ENCODE assay signal across 29 mouse cellular contexts in the genomic region with DNA sequence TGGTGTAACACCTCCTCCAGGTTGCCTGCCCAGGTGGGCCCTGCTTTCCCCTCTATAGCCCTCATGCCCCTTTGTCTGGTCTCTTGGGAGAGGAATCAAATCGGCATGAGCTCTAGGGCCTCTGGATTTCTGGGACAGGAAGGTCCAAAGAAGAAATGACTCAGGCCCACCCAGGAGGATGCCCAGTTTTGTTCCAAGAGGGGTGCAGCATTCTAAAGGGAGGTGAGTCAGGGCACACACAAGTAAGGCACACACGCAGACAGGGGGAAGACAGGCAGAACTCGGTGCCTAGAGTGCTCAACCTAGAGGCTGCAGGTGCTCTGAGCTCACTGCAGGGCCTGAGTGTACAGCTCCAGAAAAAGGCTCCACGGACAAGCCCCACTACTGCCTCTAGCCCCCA. TPM values are rescaled to one million over a fixed set of nuclear protein-coding genes. Genes with fewer than 3 reads are reported as not detected.
DNase-seq lines count a peak whose midpoint lies in the region; ATAC-seq and TF ChIP-seq lines count a peak whose summit lies in the region.
"Had no signal": no experiment of that assay in that cellular context is flagged by ENCODE, and none has a peak within 500 bp of the region (broad histone marks: within the 10 kb centered on the region; RNA-seq: fewer than 3 reads in every experiment).

No protein-coding gene starts in this region.

- TF ChIP-seq EP300 in stomach, postnatal 0 days (optimal IDR thresholded peaks at IDR 0.05) = no peak

- no peaks in the 10 kb centered on the region for H3K4me1 ChIP-seq in lung, embryonic 14.5 days (ENCODE audit: insufficient read depth)
- peaks cover 8 to 34% of the 10 kb centered on the region in 2 experiments for H3K4me1 ChIP-seq in ES-E14 (ENCODE audit: control insufficient read depth in 2 of 2, insufficient read depth in 2 of 2, low read length in 2 of 2, poor library complexity in 1 of 2)
- no peaks in the 10 kb centered on the region for H3K4me1 ChIP-seq in stomach, postnatal 0 days (replicated peaks; ENCODE audit: control insufficient read depth, insufficient read depth)
- H3K4me1 ChIP-seq: embryonic facial prominence, embryonic 12.5 days had no signal

- no peak overlapping the region for H3K9ac ChIP-seq in lung, embryonic 14.5 days
- peak overlapping the region; percentile 43; the same call in 1 of the 2 replicates for H3K9ac ChIP-seq in ES-E14 (ENCODE audit: insufficient read depth, low read depth, low read length, poor library complexity, severe bottlenecking)
- no peak overlapping the region for H3K9ac ChIP-seq in stomach, postnatal 0 days (ENCODE audit: low read length)
- H3K9ac ChIP-seq: embryonic facial prominence, embryonic 12.5 days; embryonic facial prominence, embryonic 15.5 days; forebrain, embryonic 12.5 days; heart, embryonic 12.5 days; hindbrain, embryonic 14.5 days had no signal

- no peak for DNase-seq in lung, embryonic 14.5 days
- DNase-seq in lung, postnatal 14 days = no peak
- DNase-seq in 3T3-L1 (ENCODE audit: low read depth, low spot score) (peak; percentile 78), ES-E14 (ENCODE audit: low read depth, low spot score) (no peak), Patski (ENCODE audit: low read depth, low spot score) (no peak)
- no peak for DNase-seq in cerebellum, adult 11 months
- DNase-seq in stomach, postnatal 0 days (ENCODE audit: low spot score) = no peak
- DNase-seq in thymus, postnatal 14 days = no peak
- DNase-seq: adrenal gland, adult 8-10 months; adrenal gland, postnatal 25 days; B cell, adult 2 months; cerebellum, adult 18-20 months; cerebellum, adult 9-10 months; cerebellum, postnatal 25 days; gastrocnemius, adult 2 months; gastrocnemius, postnatal 14 days; heart, adult 11 months; heart, postnatal 14 days; heart, postnatal 4 days had no signal

- POLR2A ChIA-PET in Patski (lab: Charles Lee) = interaction anchor here (0.6 to 1.9 kb wide), 3 partner anchors 15 to 309 kb away, joined by 3 to 4 read pairs (median 4); no protein-coding TSS in a partner anchor

- 70% methylated on average over 4 of the region's 4 CpGs for WGBS in lung, embryonic 14.5 days
- WGBS in stomach, postnatal 0 days = 65% methylated on average over 4 of the region's 4 CpGs

- H3K4me3 ChIP-seq in lung, embryonic 14.5 days (ENCODE audit: low read depth, low read length) = no peak overlapping the region
- H3K4me3 ChIP-seq in ES-E14 (ENCODE audit: insufficient read depth in 1 of 2, low read depth in 1 of 2, low read length in 2 of 2, poor library complexity in 1 of 2, severe bottlenecking in 1 of 2) = no peak overlapping the region
- no peak overlapping the region for H3K4me3 ChIP-seq in stomach, postnatal 0 days (ENCODE audit: low read depth, low read length)
- H3K4me3 ChIP-seq: embryonic facial prominence, embryonic 12.5 days; embryonic facial prominence, embryonic 15.5 days; forebrain, embryonic 12.5 days; gastrocnemius, adult 2 months; heart, embryonic 12.5 days had no signal

- H3K27ac ChIP-seq in lung, embryonic 14.5 days (ENCODE audit: low read depth) = no peak overlapping the region
- no peak overlapping the region; the same call in 1 of the 2 replicates for H3K27ac ChIP-seq in ES-E14 (ENCODE audit: insufficient read depth, low read depth, low read length, poor library complexity, severe bottlenecking)
- no peak overlapping the region for H3K27ac ChIP-seq in stomach, postnatal 0 days (replicated peaks)
- H3K27ac ChIP-seq: embryonic facial prominence, embryonic 12.5 days; embryonic facial prominence, embryonic 15.5 days; forebrain, embryonic 12.5 days; gastrocnemius, adult 2 months; hindbrain, embryonic 14.5 days had no signal

- in situ Hi-C loops in ES-E14 (cut with MboI; ENCODE audit: low sequenced_read_pairs in 2 of 2, unreplicated experiment in 2 of 2) = no loop called here
- in situ Hi-C loops in Patski (cut with MboI; ENCODE audit: low pct_unique_long_range_greater_than_20kb) = no loop called here

- ATAC-seq in lung, embryonic 14.5 days (ENCODE audit: insufficient read depth) = 0 out of 2 replicates have a peak, but pooled peaks have one; percentile 2
- peak; percentile 30 for ATAC-seq in Patski
- ATAC-seq in stomach, postnatal 0 days (ENCODE audit: low FRiP score, low TSS enrichment) = no peak
- ATAC-seq: activated CD4-positive, CD25-positive, alpha-beta regulatory T cell, adult 4 months; forebrain, embryonic 16.5 days; intestine, postnatal 0 days had no signal

- no peak for TF ChIP-seq CTCF in lung, embryonic 14.5 days (IDR thresholded peaks at IDR 0.05; ENCODE audit: low read depth)
- TF ChIP-seq CTCF in Patski (IDR thresholded peaks at IDR 0.05) = no peak
- no peak for TF ChIP-seq CTCF in stomach, postnatal 0 days (IDR thresholded peaks at IDR 0.05; ENCODE audit: low read depth)

- CTCF ChIA-PET in Patski (lab: Charles Lee) = interaction anchor here (0.6 to 1.5 kb wide), 3 partner anchors 11 to 15 kb away, joined by 3 to 6 read pairs (median 4); no protein-coding TSS in a partner anchor

- no peaks in the 10 kb centered on the region for H3K9me3 ChIP-seq in lung, embryonic 14.5 days (ENCODE audit: low read depth, low read length)
- H3K9me3 ChIP-seq in ES-E14 (ENCODE audit: control insufficient read depth, insufficient read depth, low read depth, low read length) = no peaks in the 10 kb centered on the region
- H3K9me3 ChIP-seq in stomach, postnatal 0 days (ENCODE audit: control insufficient read depth, low read length) = no peaks in the 10 kb centered on the region
- H3K9me3 ChIP-seq: embryonic facial prominence, embryonic 12.5 days; embryonic facial prominence, embryonic 15.5 days; forebrain, embryonic 12.5 days; heart, embryonic 12.5 days had no signal

- H3K36me3 ChIP-seq in lung, embryonic 14.5 days (ENCODE audit: insufficient read depth) = no peaks in the 10 kb centered on the region
- H3K36me3 ChIP-seq in ES-E14 (ENCODE audit: control insufficient read depth, insufficient read depth, low read length, poor library complexity, severe bottlenecking) = no peaks in the 10 kb centered on the region
- no peaks in the 10 kb centered on the region for H3K36me3 ChIP-seq in stomach, postnatal 0 days (ENCODE audit: control insufficient read depth, insufficient read depth, low read length)
- H3K36me3 ChIP-seq: embryonic facial prominence, embryonic 12.5 days; embryonic facial prominence, embryonic 15.5 days; forebrain, embryonic 12.5 days; heart, embryonic 12.5 days had no signal

- no peaks in the 10 kb centered on the region for H3K27me3 ChIP-seq in lung, embryonic 14.5 days (ENCODE audit: insufficient read depth, low read length)
- H3K27me3 ChIP-seq in Patski = no peaks in the 10 kb centered on the region
- no peaks in the 10 kb centered on the region for H3K27me3 ChIP-seq in stomach, postnatal 0 days (ENCODE audit: control insufficient read depth, insufficient read depth, low read length)
- H3K27me3 ChIP-seq: CH12.LX; embryonic facial prominence, embryonic 12.5 days; embryonic facial prominence, embryonic 15.5 days; heart, embryonic 12.5 days had no signal

- no peak overlapping the region for H3K4me2 ChIP-seq in lung, embryonic 14.5 days
- H3K4me2 ChIP-seq in stomach, postnatal 0 days (replicated peaks; ENCODE audit: low read depth) = no peak overlapping the region
- H3K4me2 ChIP-seq: embryonic facial prominence, embryonic 12.5 days; embryonic facial prominence, embryonic 15.5 days; forebrain, embryonic 12.5 days; heart, embryonic 12.5 days; hindbrain, embryonic 14.5 days had no signal

TF ChIP-seq in ES-E14, 5 proteins besides CTCF, POLR2A, EP300 and RAD21:
- TF ChIP-seq CHD2 (IDR thresholded peaks at IDR 0.05; ENCODE audit: low read depth, low read length) (no peak), ZNF384 (IDR thresholded peaks at IDR 0.05; ENCODE audit: low read depth, low read length) (no peak), HCFC1 (IDR thresholded peaks at IDR 0.05; ENCODE audit: borderline replicate concordance, insufficient read depth, low read length) (no peak), MAFK (IDR thresholded peaks at IDR 0.05; ENCODE audit: insufficient read depth, low read depth, low read length) (no peak), ZC3H11A (IDR thresholded peaks at IDR 0.05; ENCODE audit: borderline replicate concordance, low read depth, low read length) (no peak)

RNA-seq across cellular contexts. Expression of gene Inhbb, which starts 17.7 kb away (rescaled TPM):
- polyA plus RNA-seq in lung, embryonic 14.5 days (2014; fragmentation: Nextera tagmentation; extraction: Ambion mirVana) = 0.13 and 0.20 TPM in 2 replicates
- 25.8 and 63.4 TPM in 2 replicates for total RNA-seq in ES-E14 (2012; rRNA removed)
- polyA plus RNA-seq in Patski (2021) = 24.6 TPM
- polyA plus RNA-seq in stomach, postnatal 0 days (2015; fragmentation: Nextera tagmentation; extraction: Ambion mirVana) = 0.65 and 0.70 TPM in 2 replicates
- total RNA-seq: CH12.LX; common myeloid progenitor, adult 5-6 weeks had no signal
- polyA plus RNA-seq: activated CD4-positive, CD25-positive, alpha-beta regulatory T cell, adult 4 months had no signal

Comparison
In these comparisons a context has a peak if more than half of its experiments do, and no peak if none do; other contexts are left out.
1. RNA of gene Inhbb, which starts 17.7 kb away (polyA plus RNA-seq): 24.6 TPM in Patski (single experiment); 0.65 to 0.70 TPM in stomach, postnatal 0 days and 0.13 to 0.20 TPM in lung, embryonic 14.5 days; every median in the first group is over 10 times any median in the second.